ENCODE assay signal across 8 mouse cellular contexts in genomic region chr15:101092829-101093648, GRCm38 (mm10). TPM values are rescaled to one million over a fixed set of nuclear protein-coding genes. Genes with fewer than 3 reads are reported as not detected.
DNase-seq lines count a peak whose midpoint lies in the region; ATAC-seq and TF ChIP-seq lines count a peak whose summit lies in the region.
"Had no signal": no experiment of that assay in that cellular context is flagged by ENCODE, and none has a peak within 500 bp of the region (broad histone marks: within the 10 kb centered on the region; RNA-seq: fewer than 3 reads in every experiment).

No protein-coding gene starts in this region.

- no peak for TF ChIP-seq POLR2A in kidney, adult 2 months (IDR thresholded peaks at IDR 0.05; ENCODE audit: low read depth, low read length)
- TF ChIP-seq POLR2A in limb, embryonic 14.5 days (IDR thresholded peaks at IDR 0.05; ENCODE audit: borderline replicate concordance, extremely low read depth, insufficient read depth, insufficient read length) = no peak

- H3K36me3 ChIP-seq in E14TG2a.4 (ENCODE audit: insufficient read depth, low read length) (no peaks in the 10 kb centered on the region), G1E (replicated peaks) (no peaks in the 10 kb centered on the region)
- H3K36me3 ChIP-seq in embryonic facial prominence, embryonic 11.5 days (replicated peaks; ENCODE audit: control insufficient read depth, insufficient read depth, low read depth, low read length) = no peaks in the 10 kb centered on the region
- H3K36me3 ChIP-seq in kidney, adult 2 months (ENCODE audit: control insufficient read depth, insufficient read depth, low read length) = no peaks in the 10 kb centered on the region
- H3K36me3 ChIP-seq in limb, embryonic 14.5 days (ENCODE audit: control insufficient read depth, insufficient read depth, low read length) = no peaks in the 10 kb centered on the region

- ATAC-seq in G1E (ENCODE audit: extremely low read depth, insufficient number of reproducible peaks, low FRiP score, poor library complexity, severe bottlenecking) = no peak
- ATAC-seq in embryonic facial prominence, embryonic 11.5 days (replicated peaks; ENCODE audit: insufficient number of reproducible peaks, low FRiP score, low TSS enrichment, low read depth) = peak; percentile 81
- ATAC-seq in limb, embryonic 14.5 days (ENCODE audit: low FRiP score, low read depth) = peak; percentile 33; the same call in 1 of the 2 replicates

- peaks cover 13% of the 10 kb centered on the region for H3K27me3 ChIP-seq in E14TG2a.4 (ENCODE audit: insufficient read depth, low read length)
- H3K27me3 ChIP-seq in G1E (ENCODE audit: insufficient read depth, low read length) = no peaks in the 10 kb centered on the region
- no peaks in the 10 kb centered on the region for H3K27me3 ChIP-seq in embryonic facial prominence, embryonic 11.5 days (ENCODE audit: control insufficient read depth, insufficient read depth, low read length)
- H3K27me3 ChIP-seq in kidney, adult 2 months (replicated peaks; ENCODE audit: control insufficient read depth, insufficient read depth, low read length) = no peaks in the 10 kb centered on the region
- no peaks in the 10 kb centered on the region for H3K27me3 ChIP-seq in limb, embryonic 14.5 days (ENCODE audit: control insufficient read depth, insufficient read depth, low read length)

- H3K4me1 ChIP-seq in E14TG2a.4 (replicated peaks; ENCODE audit: low read depth, low read length) = peaks cover 77% of the 10 kb centered on the region
- no peaks in the 10 kb centered on the region for H3K4me1 ChIP-seq in G1E (ENCODE audit: insufficient read depth, low read depth, low read length)
- peaks cover 10% of the 10 kb centered on the region for H3K4me1 ChIP-seq in embryonic facial prominence, embryonic 11.5 days (ENCODE audit: control insufficient read depth, insufficient read depth, low read length)
- no peaks in the 10 kb centered on the region for H3K4me1 ChIP-seq in kidney, adult 2 months (ENCODE audit: control insufficient read depth, insufficient read depth, low read length)
- H3K4me1 ChIP-seq in limb, embryonic 14.5 days (ENCODE audit: control insufficient read depth, insufficient read depth, low read length) = peaks cover 16% of the 10 kb centered on the region

- WGBS in embryonic facial prominence, embryonic 11.5 days = 7% methylated on average over 25 of the region's 25 CpGs
- 36% methylated on average over 25 of the region's 25 CpGs for WGBS in kidney, adult 2 months
- 13% methylated on average over 25 of the region's 25 CpGs for WGBS in limb, embryonic 14.5 days

- peak overlapping the region; percentile 23; the same call in 1 of the 2 replicates for H3K9ac ChIP-seq in embryonic facial prominence, embryonic 11.5 days (replicated peaks; ENCODE audit: low read length)
- H3K9ac ChIP-seq in limb, embryonic 14.5 days (ENCODE audit: low read depth, low read length, severe bottlenecking) = 0 out of 2 replicates have a peak overlapping the region, but pooled peaks have one; percentile 18

- no peak for DNase-seq in G1E (ENCODE audit: low spot score)
- DNase-seq in embryonic facial prominence, embryonic 11.5 days (ENCODE audit: low spot score) = peak; percentile 84
- peak; percentile 85 for DNase-seq in kidney, adult 2 months
- no peak for DNase-seq in limb, embryonic 14.5 days (ENCODE audit: low spot score)
- peak; percentile 95 for DNase-seq in retina, postnatal 1 day
- no peak for DNase-seq in gastrocnemius, adult 8-10 months (ENCODE audit: low spot score in 2 of 2)

- H3K4me3 ChIP-seq in E14TG2a.4 (replicated peaks; ENCODE audit: low read length) = peak overlapping the region; percentile 73
- 0 out of 2 replicates have a peak overlapping the region, but pooled peaks have one; percentile 1 for H3K4me3 ChIP-seq in G1E (ENCODE audit: low read depth, low read length)
- H3K4me3 ChIP-seq in embryonic facial prominence, embryonic 11.5 days (ENCODE audit: low read depth, low read length) = no peak overlapping the region
- H3K4me3 ChIP-seq in kidney, adult 2 months (ENCODE audit: insufficient read depth, low read depth, low read length) = no peak overlapping the region
- H3K4me3 ChIP-seq in limb, embryonic 14.5 days (replicated peaks; ENCODE audit: low read length) = no peak overlapping the region

- peak overlapping the region; percentile 30 for H3K4me2 ChIP-seq in embryonic facial prominence, embryonic 11.5 days (ENCODE audit: low read depth, low read length)
- H3K4me2 ChIP-seq in limb, embryonic 14.5 days (replicated peaks; ENCODE audit: low read depth, low read length, severe bottlenecking) = peak overlapping the region; percentile 18; the same call in 1 of the 2 replicates

- H3K9me3 ChIP-seq in E14TG2a.4 (ENCODE audit: low read length) (no peaks in the 10 kb centered on the region), G1E (replicated peaks) (peaks cover 92% of the 10 kb centered on the region)
- no peaks in the 10 kb centered on the region for H3K9me3 ChIP-seq in embryonic facial prominence, embryonic 11.5 days (replicated peaks; ENCODE audit: control insufficient read depth, low read length)
- no peaks in the 10 kb centered on the region for H3K9me3 ChIP-seq in limb, embryonic 14.5 days (ENCODE audit: control insufficient read depth, low read length)

- TF ChIP-seq CTCF in E14TG2a.4 (conservative IDR thresholded peaks at IDR 0.05; ENCODE audit: low read length) (no peak), G1E (IDR thresholded peaks at IDR 0.05; ENCODE audit: low read depth, low read length) (no peak)
- TF ChIP-seq CTCF in kidney, adult 2 months (conservative IDR thresholded peaks at IDR 0.05; ENCODE audit: insufficient read depth, insufficient read length, low read depth, low read length) = no peak

- H3K27ac ChIP-seq in embryonic facial prominence, embryonic 11.5 days (replicated peaks; ENCODE audit: low read depth, low read length) = peak overlapping the region; percentile 57
- H3K27ac ChIP-seq in kidney, adult 2 months (ENCODE audit: insufficient read depth, low read depth, low read length) = peak overlapping the region; percentile 11; the same call in 1 of the 2 replicates
- H3K27ac ChIP-seq in limb, embryonic 14.5 days (replicated peaks; ENCODE audit: low read depth, low read length) = peak overlapping the region; percentile 29; the same call in 1 of the 2 replicates

RNA-seq across cellular contexts. Expression of gene Fignl2, which starts 14.7 kb away (rescaled TPM):
- total RNA-seq in G1E (2014; fragmentation: Nextera tagmentation) (not detected in 2 replicates), G1E (2017) (0.05 and 0.06 TPM in 2 replicates)
- polyA plus RNA-seq in G1E (2012) = not detected in 2 replicates
- 0.72 and 0.81 TPM in 2 replicates for polyA plus RNA-seq in embryonic facial prominence, embryonic 11.5 days (2014; fragmentation: Nextera tagmentation; extraction: Ambion mirVana)
- polyA plus RNA-seq in kidney, adult 2 months (2012; rRNA removed) = 8.6 and 9.6 TPM in 2 replicates
- polyA plus RNA-seq in limb, embryonic 14.5 days (2012; rRNA removed) = 3.7 and 5.4 TPM in 2 replicates
- 0.15 and 0.17 TPM in 2 replicates for polyA plus RNA-seq in limb, embryonic 14.5 days (2014; fragmentation: Nextera tagmentation; extraction: Ambion mirVana)
- total RNA-seq in gastrocnemius, adult 8-10 months (2022) = under 1 TPM; 0.31 to 0.73 (median 0.59) TPM

RNA-seq across cellular contexts. Expression of gene Ankrd33, which starts 22.5 kb away (rescaled TPM):
- total RNA-seq in G1E (2014; fragmentation: Nextera tagmentation) (not detected in 2 replicates), G1E (2017) (not detected in 2 replicates)
- not detected in 2 replicates for polyA plus RNA-seq in G1E (2012)
- not detected in 2 replicates for polyA plus RNA-seq in embryonic facial prominence, embryonic 11.5 days (2014; fragmentation: Nextera tagmentation; extraction: Ambion mirVana)
- polyA plus RNA-seq in kidney, adult 2 months (2012; rRNA removed) = not detected in 2 replicates
- not detected in 2 replicates for polyA plus RNA-seq in limb, embryonic 14.5 days (2012; rRNA removed)
- not detected in 2 replicates for polyA plus RNA-seq in limb, embryonic 14.5 days (2014; fragmentation: Nextera tagmentation; extraction: Ambion mirVana)
- not detected for total RNA-seq in gastrocnemius, adult 8-10 months (2022)

RNA-seq across cellular contexts. Expression of gene Acvrl1, which starts 35.3 kb away (rescaled TPM):
- total RNA-seq in G1E (2014; fragmentation: Nextera tagmentation) = not detected in 2 replicates
- 0.60 TPM in 1 of 2 replicates, not detected in the other for total RNA-seq in G1E (2017)
- 0.02 TPM in 1 of 2 replicates, not detected in the other for polyA plus RNA-seq in G1E (2012)
- polyA plus RNA-seq in embryonic facial prominence, embryonic 11.5 days (2014; fragmentation: Nextera tagmentation; extraction: Ambion mirVana) = 3.8 and 4.6 TPM in 2 replicates
- 33.4 and 34.1 TPM in 2 replicates for polyA plus RNA-seq in kidney, adult 2 months (2012; rRNA removed)
- polyA plus RNA-seq in limb, embryonic 14.5 days (2012; rRNA removed) = 16.1 and 17.8 TPM in 2 replicates
- 8.2 and 10.2 TPM in 2 replicates for polyA plus RNA-seq in limb, embryonic 14.5 days (2014; fragmentation: Nextera tagmentation; extraction: Ambion mirVana)
- total RNA-seq in gastrocnemius, adult 8-10 months (2022) = 1 to 10 TPM; 6.6 to 9.5 (median 7.6) TPM

RNA-seq across cellular contexts. Expression of gene Gm47841, which starts 45.8 kb away (rescaled TPM):
- total RNA-seq in G1E (2014; fragmentation: Nextera tagmentation) (not detected in 2 replicates), G1E (2017) (not detected in 2 replicates)
- polyA plus RNA-seq in G1E (2012) = not detected in 2 replicates
- not detected in 2 replicates for polyA plus RNA-seq in embryonic facial prominence, embryonic 11.5 days (2014; fragmentation: Nextera tagmentation; extraction: Ambion mirVana)
- 0.23 TPM in 1 of 2 replicates, not detected in the other for polyA plus RNA-seq in kidney, adult 2 months (2012; rRNA removed)
- polyA plus RNA-seq in limb, embryonic 14.5 days (2012; rRNA removed) = 0.05 TPM in 1 of 2 replicates, not detected in the other
- polyA plus RNA-seq in limb, embryonic 14.5 days (2014; fragmentation: Nextera tagmentation; extraction: Ambion mirVana) = not detected in 2 replicates
- not detected for total RNA-seq in gastrocnemius, adult 8-10 months (2022)
- total RNA-seq: left cerebral cortex, adult 8-10 months had no signal

Comparison
In these comparisons a context has a peak if more than half of its experiments do, and no peak if none do; other contexts are left out.
1. H3K4me3 ChIP-seq: peak in E14TG2a.4 (single experiment) and G1E (single experiment); none in embryonic facial prominence, embryonic 11.5 days (single experiment), kidney, adult 2 months (single experiment) and limb, embryonic 14.5 days (single experiment).
2. DNase-seq: peak in embryonic facial prominence, embryonic 11.5 days (single experiment), kidney, adult 2 months (single experiment) and retina, postnatal 1 day (single experiment); none in G1E (single experiment), limb, embryonic 14.5 days (single experiment) and gastrocnemius, adult 8-10 months (0 of 2).
3. Peak in every context shown above with its lines, with median percentiles within 50 percentile points of each other: H3K27ac ChIP-seq.